Mouse (Mus musculus) thymus, postnatal 0 days (tissue): ENCODE data around the gene Basp1. TPM values are rescaled to one million over a fixed set of nuclear protein-coding genes. Genes with fewer than 3 reads are reported as not detected.

Source experiments
- DNase-seq: peaks from one replicate; pipeline ENCODE4 v3.0.0-alpha.2; 2015; ENCODE audit warnings: low spot score
- polyA plus RNA-seq: library from polyadenylated mRNA; unstranded; fragments of >200 nt; fragmentation: Nextera tagmentation; extraction: Ambion mirVana; gene quantifications from 2 replicates; pipeline ENCODE4 v1.2.1, GENCODE M21; 2015

Basp1 gene
- polyA plus RNA-seq, 1 experiment from 2014 or later: 13.1 TPM

GRCm38 (mm10) chr15:25416367-25416766 lies 2.8 kb upstream of the Basp1 start:
- no peak for DNase-seq

GRCm38 (mm10) chr15:25415958-25416357 lies 2.4 kb upstream of the Basp1 start:
- DNase-seq: no peak

GRCm38 (mm10) chr15:25414747-25415119 lies 1.2 kb upstream of the Basp1 start:
- DNase-seq: peak; percentile 88

- DNase-seq: peak; percentile 55
Observed at GRCm38 (mm10) chr15:25414011-25414746, 615 bp upstream of the Basp1 start.

- peak; percentile 16 for DNase-seq
Observed at GRCm38 (mm10) chr15:25412761-25413261, 753 bp downstream of the Basp1 start.

GRCm38 (mm10) chr15:25412171-25412641 lies 1.4 kb downstream of the Basp1 start:
- peak; percentile 64 for DNase-seq

- DNase-seq: no peak
Observed at GRCm38 (mm10) chr15:25411461-25411860, 2.1 kb downstream of the Basp1 start.

- DNase-seq: peak; percentile 14
Observed at GRCm38 (mm10) chr15:25405926-25406325, 7.6 kb downstream of the Basp1 start.

GRCm38 (mm10) chr15:25403879-25404278 lies 9.7 kb downstream of the Basp1 start:
- DNase-seq: no peak

- no peak for DNase-seq
Observed at GRCm38 (mm10) chr15:25402001-25402400, 11.6 kb downstream of the Basp1 start.

GRCm38 (mm10) chr15:25400276-25400675 lies 13.3 kb downstream of the Basp1 start:
- no peak for DNase-seq

GRCm38 (mm10) chr15:25395912-25396590 lies 17.5 kb downstream of the Basp1 start:
- no peak for DNase-seq

GRCm38 (mm10) chr15:25392525-25393099 lies 21.0 kb downstream of the Basp1 start:
- peak; percentile 14 for DNase-seq

GRCm38 (mm10) chr15:25391210-25391609 lies 22.4 kb downstream of the Basp1 start:
- no peak for DNase-seq

- no peak for DNase-seq
Observed at GRCm38 (mm10) chr15:25387572-25387971, 26.0 kb downstream of the Basp1 start.

- no peak for DNase-seq
Observed at GRCm38 (mm10) chr15:25380051-25380450, 33.5 kb downstream of the Basp1 start.

- DNase-seq: no peak
Observed at GRCm38 (mm10) chr15:25378707-25379106, 34.9 kb downstream of the Basp1 start.

- no peak for DNase-seq
Observed at GRCm38 (mm10) chr15:25376914-25377313, 36.6 kb downstream of the Basp1 start.

- DNase-seq: no peak
Observed at GRCm38 (mm10) chr15:25373486-25373885, 40.1 kb downstream of the Basp1 start.

- no peak for DNase-seq
Observed at GRCm38 (mm10) chr15:25369522-25369921, 44.0 kb downstream of the Basp1 start.

- no peak for DNase-seq
Observed at GRCm38 (mm10) chr15:25365503-25365902, 48.1 kb downstream of the Basp1 start.

- DNase-seq: no peak
Observed at GRCm38 (mm10) chr15:25364819-25365463, 48.6 kb downstream of the Basp1 start.
